In the genomic region with DNA sequence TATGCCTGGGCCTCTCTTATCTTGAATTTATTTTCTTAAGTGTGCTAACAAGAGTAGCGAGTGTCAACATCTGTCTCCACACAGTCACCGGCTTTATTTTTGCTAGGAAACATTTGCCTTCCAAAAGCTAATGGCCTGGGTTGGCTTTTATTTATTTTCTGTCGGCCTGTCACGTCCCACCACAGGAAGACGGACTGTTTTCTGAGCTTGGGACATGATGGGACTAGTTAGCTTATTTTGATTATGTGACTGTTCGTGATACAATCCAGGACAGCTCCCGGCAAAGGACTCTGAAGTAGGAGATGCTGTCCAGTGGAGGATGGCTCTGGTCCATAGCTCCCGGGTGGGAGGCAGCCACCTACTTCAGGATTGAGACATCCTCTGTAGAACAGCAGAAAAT, we compare ENCODE assay signal across 19 mouse cellular contexts.
DNase-seq lines count a peak whose midpoint lies in the region; ATAC-seq lines count a peak whose summit lies in the region.
"Had no signal": no experiment of that assay in that cellular context is flagged by ENCODE, and none has a peak within 500 bp of the region (broad histone marks: within the 10 kb centered on the region; RNA-seq: fewer than 3 reads in every experiment).

No protein-coding gene starts in this region.

- no peaks in the 10 kb centered on the region for H3K9me3 ChIP-seq in intestine, embryonic 15.5 days
- no peaks in the 10 kb centered on the region for H3K9me3 ChIP-seq in intestine, embryonic 16.5 days (ENCODE audit: control insufficient read depth, low read length)
- no peaks in the 10 kb centered on the region for H3K9me3 ChIP-seq in hindbrain, embryonic 13.5 days
- H3K9me3 ChIP-seq: embryonic facial prominence, embryonic 12.5 days; forebrain, embryonic 12.5 days; limb, embryonic 13.5 days; midbrain, embryonic 12.5 days had no signal

- no peak overlapping the region for H3K9ac ChIP-seq in intestine, embryonic 15.5 days
- no peak overlapping the region for H3K9ac ChIP-seq in intestine, embryonic 16.5 days (ENCODE audit: low read depth, low read length)
- H3K9ac ChIP-seq in hindbrain, embryonic 13.5 days = no peak overlapping the region
- H3K9ac ChIP-seq: embryonic facial prominence, embryonic 12.5 days; forebrain, embryonic 12.5 days; limb, embryonic 13.5 days; midbrain, embryonic 12.5 days had no signal

- peak; percentile 34 for DNase-seq in embryo, embryonic 10 days (ENCODE audit: low spot score)
- no peak for DNase-seq in embryo, embryonic 11 days
- DNase-seq in gonadal fat pad, adult 2 months (ENCODE audit: low read depth) = peak; percentile 75
- DNase-seq in lung, postnatal 36 days = peak; percentile 44
- no peak for DNase-seq in gastrocnemius, postnatal 10 days
- DNase-seq: adrenal gland, postnatal 36 days; cerebellum, adult 9-11 months; kidney, adult 11 months; retina, postnatal 1 day; thymus, postnatal 25 days had no signal

- H3K36me3 ChIP-seq in intestine, embryonic 15.5 days = no peaks in the 10 kb centered on the region
- H3K36me3 ChIP-seq in intestine, embryonic 16.5 days (ENCODE audit: control insufficient read depth, insufficient read depth, low read length) = no peaks in the 10 kb centered on the region
- H3K36me3 ChIP-seq in hindbrain, embryonic 13.5 days = no peaks in the 10 kb centered on the region
- H3K36me3 ChIP-seq: embryonic facial prominence, embryonic 12.5 days; forebrain, embryonic 12.5 days; limb, embryonic 13.5 days; midbrain, embryonic 12.5 days had no signal

- no peak overlapping the region for H3K4me2 ChIP-seq in intestine, embryonic 15.5 days (replicated peaks)
- H3K4me2 ChIP-seq in intestine, embryonic 16.5 days (ENCODE audit: low read depth, low read length) = no peak overlapping the region
- H3K4me2 ChIP-seq in hindbrain, embryonic 13.5 days = no peak overlapping the region
- H3K4me2 ChIP-seq: embryonic facial prominence, embryonic 12.5 days; forebrain, embryonic 12.5 days; limb, embryonic 13.5 days; midbrain, embryonic 12.5 days had no signal

- H3K27ac ChIP-seq in intestine, embryonic 15.5 days = 0 out of 2 replicates have a peak overlapping the region, but pooled peaks have one; percentile 13
- H3K27ac ChIP-seq in intestine, embryonic 16.5 days (ENCODE audit: low read length) = no peak overlapping the region
- no peak overlapping the region for H3K27ac ChIP-seq in hindbrain, embryonic 13.5 days
- H3K27ac ChIP-seq: forebrain, embryonic 12.5 days; layer of hippocampus, adult 2 months; limb, embryonic 13.5 days; midbrain, embryonic 12.5 days had no signal

- peaks cover 17% of the 10 kb centered on the region for H3K4me1 ChIP-seq in intestine, embryonic 15.5 days (replicated peaks)
- peaks cover 23% of the 10 kb centered on the region for H3K4me1 ChIP-seq in intestine, embryonic 16.5 days (ENCODE audit: control insufficient read depth, insufficient read depth, low read length)
- peaks cover 4% of the 10 kb centered on the region; the same call in 1 of the 2 replicates for H3K4me1 ChIP-seq in hindbrain, embryonic 13.5 days (replicated peaks)
- H3K4me1 ChIP-seq: midbrain, embryonic 12.5 days had no signal

- no peak for ATAC-seq in intestine, embryonic 15.5 days
- no peak for ATAC-seq in intestine, embryonic 16.5 days
- no peak for ATAC-seq in hindbrain, embryonic 13.5 days (ENCODE audit: low FRiP score)

- no peak overlapping the region for H3K4me3 ChIP-seq in intestine, embryonic 15.5 days (replicated peaks)
- no peak overlapping the region for H3K4me3 ChIP-seq in intestine, embryonic 16.5 days (ENCODE audit: low read length)
- no peak overlapping the region for H3K4me3 ChIP-seq in hindbrain, embryonic 13.5 days
- H3K4me3 ChIP-seq: embryonic facial prominence, embryonic 12.5 days; forebrain, embryonic 12.5 days; layer of hippocampus, adult 2 months; limb, embryonic 13.5 days; midbrain, embryonic 12.5 days; myocyte had no signal

- H3K27me3 ChIP-seq in intestine, embryonic 15.5 days (replicated peaks) = no peaks in the 10 kb centered on the region
- H3K27me3 ChIP-seq in intestine, embryonic 16.5 days (replicated peaks; ENCODE audit: control insufficient read depth, insufficient read depth, low read length) = no peaks in the 10 kb centered on the region
- H3K27me3 ChIP-seq in hindbrain, embryonic 13.5 days = no peaks in the 10 kb centered on the region
- H3K27me3 ChIP-seq: embryonic facial prominence, embryonic 12.5 days; midbrain, embryonic 12.5 days had no signal

- WGBS in intestine, embryonic 15.5 days = 31% methylated on average over 8 of the region's 8 CpGs
- WGBS in intestine, embryonic 16.5 days = 36% methylated on average over 8 of the region's 8 CpGs
- WGBS in hindbrain, embryonic 13.5 days = 76% methylated on average over 8 of the region's 8 CpGs

Comparison
In these comparisons a context has a peak if more than half of its experiments do, and no peak if none do; other contexts are left out.
1. DNase-seq: peak in embryo, embryonic 10 days (single experiment), gonadal fat pad, adult 2 months (single experiment) and lung, postnatal 36 days (single experiment); none in embryo, embryonic 11 days (single experiment) and gastrocnemius, postnatal 10 days (single experiment).